Mouse (Mus musculus): Measurements from ENCODE around the gene Siglecg.
A peak's percentile ranks its signal among the peaks of the same experiment; 100 is the strongest.

DNA sequence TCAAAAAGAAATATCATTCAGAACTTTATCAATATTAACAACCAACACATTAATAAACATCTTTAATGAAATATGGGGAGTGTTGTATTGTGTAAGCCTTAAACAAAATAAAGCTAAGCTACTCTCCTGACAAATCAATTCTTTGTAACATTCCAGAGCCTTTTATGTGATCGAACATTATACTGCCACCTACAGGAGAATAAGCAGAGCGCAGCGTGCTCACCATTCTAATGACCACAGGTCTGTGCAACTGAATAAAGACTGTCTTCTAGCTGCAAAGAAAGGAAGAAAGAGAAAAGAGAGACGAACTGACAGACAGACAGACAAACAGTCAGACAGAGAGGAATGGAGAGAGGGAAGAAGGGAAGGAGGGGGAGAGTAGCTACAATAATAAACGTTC lies 29.8 kb upstream of the Siglecg start:
- TF ChIP-seq CTCF (IDR thresholded peaks at IDR 0.05; ENCODE audit: low read depth) (peak; percentile 85), EP300 (optimal IDR thresholded peaks at IDR 0.05) (no peak)

Measured in stomach, postnatal 0 days (tissue).